Mouse (Mus musculus) cortical plate, adult 2 months (tissue): ENCODE results near the gene Adamts16. TPM values are rescaled to one million over a fixed set of nuclear protein-coding genes. Genes with fewer than 3 reads are reported as not detected.

Experiments
- H3K27ac ChIP-seq: fragments of 200-500 bp; 2 replicates; pipeline ENCODE4 v1.5.1; 2012; ENCODE audit warnings: low read length, control low read depth, inconsistent platforms; ENCODE audit not compliant: insufficient read depth
- H3K4me1 ChIP-seq: fragments of 200-500 bp; 2 replicates; pipeline ENCODE4 v1.6.1; 2011; ENCODE audit warnings: low read length; ENCODE audit not compliant: control insufficient read depth, insufficient read depth
- H3K4me3 ChIP-seq: fragments of 200-500 bp; 2 replicates; pipeline ENCODE4 v1.5.1; 2011; ENCODE audit warnings: mild to moderate bottlenecking, low read length, control low read depth; ENCODE audit not compliant: insufficient read depth
- CTCF ChIP-seq: fragments of 200-500 bp; IDR thresholded peaks from 2 replicates; pipeline ENCODE4 v1.5.1; 2011; ENCODE audit warnings: mild to moderate bottlenecking, control low read depth, low read length; ENCODE audit not compliant: insufficient read depth; ENCODE audit errors: extremely low read depth
- POLR2A ChIP-seq: fragments of 200-500 bp; IDR thresholded peaks from 2 replicates; pipeline ENCODE4 v1.6.1; 2011; ENCODE audit warnings: mild to moderate bottlenecking, low read length, control low read depth; ENCODE audit not compliant: insufficient read depth; ENCODE audit errors: extremely low read depth
- polyA plus RNA-seq: library from polyadenylated mRNA; depleted of rRNA; stranded (reverse); fragments of >200 nt; gene quantifications from 2 replicates; pipeline ENCODE4 v1.2.3, GENCODE M21; 2012

The Adamts16 gene
- polyA plus RNA-seq, 1 experiment: 4.3 TPM

- no peak overlapping the region for H3K27ac ChIP-seq
- TF ChIP-seq CTCF (no peak), POLR2A (no peak)
- H3K4me3 ChIP-seq: no peak overlapping the region
- no peaks in the 10 kb centered on the region for H3K4me1 ChIP-seq
Observed at GRCm38 (mm10) chr13:70736409-70736808, 105.2 kb downstream of the Adamts16 start.

- Histone ChIP-seq H3K4me3 (no peak overlapping the region), H3K27ac (no peak overlapping the region), H3K4me1 (no peaks in the 10 kb centered on the region)
- TF ChIP-seq POLR2A (no peak), CTCF (no peak)
Observed at GRCm38 (mm10) chr13:70734640-70735039, 107.0 kb downstream of the Adamts16 start.

- Histone ChIP-seq H3K4me3 (no peak overlapping the region), H3K4me1 (no peaks in the 10 kb centered on the region), H3K27ac (no peak overlapping the region)
- TF ChIP-seq CTCF: no peak
- no peak for TF ChIP-seq POLR2A
Observed at GRCm38 (mm10) chr13:70733911-70734310, 107.7 kb downstream of the Adamts16 start.

- TF ChIP-seq POLR2A (no peak), CTCF (no peak)
- Histone ChIP-seq H3K4me3 (no peak overlapping the region), H3K27ac (no peak overlapping the region), H3K4me1 (no peaks in the 10 kb centered on the region)
Observed at GRCm38 (mm10) chr13:70733206-70733605, 108.4 kb downstream of the Adamts16 start.

GRCm38 (mm10) chr13:70732781-70733180 is 108.8 kb downstream of the Adamts16 start:
- Histone ChIP-seq H3K4me1 (no peaks in the 10 kb centered on the region), H3K27ac (no peak overlapping the region), H3K4me3 (no peak overlapping the region)
- TF ChIP-seq CTCF: no peak
- no peak for TF ChIP-seq POLR2A

GRCm38 (mm10) chr13:70731349-70731748 is 110.3 kb downstream of the Adamts16 start:
- no peak for TF ChIP-seq CTCF
- no peak for TF ChIP-seq POLR2A
- H3K4me1 ChIP-seq: no peaks in the 10 kb centered on the region

GRCm38 (mm10) chr13:70729996-70730395 is 111.6 kb downstream of the Adamts16 start:
- no peak for TF ChIP-seq POLR2A
- no peak for TF ChIP-seq CTCF
- Histone ChIP-seq H3K4me1 (no peaks in the 10 kb centered on the region), H3K27ac (no peak overlapping the region), H3K4me3 (no peak overlapping the region)

More at GRCm38 (mm10) chr13:70731349-70731748, 110.3 kb downstream of the Adamts16 start:
- H3K4me3 ChIP-seq: no peak overlapping the region
- H3K27ac ChIP-seq: no peak overlapping the region

GRCm38 (mm10) chr13:70726249-70726648 is 115.4 kb downstream of the Adamts16 start:
- H3K4me1 ChIP-seq: no peaks in the 10 kb centered on the region
- no peak overlapping the region for H3K4me3 ChIP-seq
- TF ChIP-seq POLR2A (no peak), CTCF (no peak)
- H3K27ac ChIP-seq: no peak overlapping the region

- no peak overlapping the region for H3K27ac ChIP-seq
- TF ChIP-seq CTCF: no peak
- no peak for TF ChIP-seq POLR2A
- H3K4me3 ChIP-seq: no peak overlapping the region
- no peaks in the 10 kb centered on the region for H3K4me1 ChIP-seq
Observed at GRCm38 (mm10) chr13:70724635-70725034, 117.0 kb downstream of the Adamts16 start.

GRCm38 (mm10) chr13:70724108-70724622 is 117.4 kb downstream of the Adamts16 start:
- no peak overlapping the region for H3K27ac ChIP-seq
- TF ChIP-seq POLR2A: no peak
- TF ChIP-seq CTCF: no peak
- no peaks in the 10 kb centered on the region for H3K4me1 ChIP-seq
- no peak overlapping the region for H3K4me3 ChIP-seq
